In genomic region chr8:122942803-122943713, GRCm38 (mm10) we compare ENCODE assay signal across 10 mouse cellular contexts.
DNase-seq lines count a peak whose midpoint lies in the region; ATAC-seq and TF ChIP-seq lines count a peak whose summit lies in the region.
"Had no signal": no experiment of that assay in that cellular context is flagged by ENCODE, and none has a peak within 500 bp of the region (broad histone marks: within the 10 kb centered on the region; RNA-seq: fewer than 3 reads in every experiment).

No protein-coding gene starts in this region.

- H3K9ac ChIP-seq in liver, adult 2 months (ENCODE audit: low read depth, low read length), result no peak overlapping the region
- H3K9ac ChIP-seq in liver, embryonic 12.5 days, result no peak overlapping the region
- H3K9ac ChIP-seq: limb, embryonic 12.5 days had no signal

- peaks cover 23% of the 10 kb centered on the region for H3K4me1 ChIP-seq in cerebellum, adult 2 months (ENCODE audit: control insufficient read depth, insufficient read depth, low read length)
- peaks cover 22% of the 10 kb centered on the region for H3K4me1 ChIP-seq in liver, adult 2 months (ENCODE audit: control insufficient read depth, insufficient read depth, low read length)
- peaks cover 55% of the 10 kb centered on the region for H3K4me1 ChIP-seq in liver, embryonic 12.5 days
- H3K4me1 ChIP-seq in small intestine, adult 2 months (ENCODE audit: control insufficient read depth, insufficient read depth, insufficient read length, low read length), result peaks cover 6% of the 10 kb centered on the region; the same call in 1 of the 2 replicates

- H3K27me3 ChIP-seq in cerebellum, adult 2 months (ENCODE audit: control insufficient read depth, insufficient read depth, low read length), result no peaks in the 10 kb centered on the region
- no peaks in the 10 kb centered on the region for H3K27me3 ChIP-seq in liver, adult 2 months (ENCODE audit: control insufficient read depth, insufficient read depth, low read length)
- H3K27me3 ChIP-seq in liver, embryonic 12.5 days (replicated peaks), result no peaks in the 10 kb centered on the region
- H3K27me3 ChIP-seq in small intestine, adult 2 months (ENCODE audit: control insufficient read depth, insufficient read depth, low read length), result no peaks in the 10 kb centered on the region
- H3K27me3 ChIP-seq: limb, embryonic 12.5 days had no signal

- H3K36me3 ChIP-seq in liver, adult 2 months (ENCODE audit: control insufficient read depth, insufficient read depth, low read length), result no peaks in the 10 kb centered on the region
- 0 out of 2 replicates have a peak, but pooled peaks cover 4% of the 10 kb centered on the region for H3K36me3 ChIP-seq in liver, embryonic 12.5 days
- H3K36me3 ChIP-seq in small intestine, adult 2 months (ENCODE audit: control insufficient read depth, insufficient read depth, low read length), result peaks cover 2% of the 10 kb centered on the region; the same call in 1 of the 2 replicates
- H3K36me3 ChIP-seq: limb, embryonic 12.5 days had no signal

- peak; percentile 65 for TF ChIP-seq CTCF in cerebellum, adult 2 months (IDR thresholded peaks at IDR 0.05; ENCODE audit: borderline replicate concordance, insufficient read depth, low read depth, low read length)
- peak; percentile 60 for TF ChIP-seq CTCF in liver, adult 2 months (IDR thresholded peaks at IDR 0.05; ENCODE audit: low read depth, low read length)
- peak; percentile 49; the same call in 1 of the 2 replicates for TF ChIP-seq CTCF in small intestine, adult 2 months (IDR thresholded peaks at IDR 0.05; ENCODE audit: extremely low read depth, insufficient read length, insufficient replicate concordance, low read depth, low read length)

- H3K79me2 ChIP-seq in liver, adult 2 months (ENCODE audit: control insufficient read depth, insufficient read depth, low read length), result peaks cover 59% of the 10 kb centered on the region

- WGBS in cerebellum, adult 2 months, result 53% methylated on average over 9 of the region's 9 CpGs
- 80% methylated on average over 9 of the region's 9 CpGs for WGBS in liver, adult 2 months
- 74% methylated on average over 9 of the region's 9 CpGs for WGBS in liver, embryonic 12.5 days (ENCODE audit: insufficient replicate concordance)
- WGBS in small intestine, adult 2 months, result 71% methylated on average over 9 of the region's 9 CpGs

- H3K4me3 ChIP-seq in cerebellum, adult 2 months (replicated peaks; ENCODE audit: insufficient read depth, low read depth, low read length), result no peak overlapping the region
- H3K4me3 ChIP-seq in liver, adult 2 months (ENCODE audit: insufficient read depth, low read depth, low read length), result no peak overlapping the region
- no peak overlapping the region for H3K4me3 ChIP-seq in liver, embryonic 12.5 days
- no peak overlapping the region for H3K4me3 ChIP-seq in small intestine, adult 2 months (ENCODE audit: low read depth, low read length)
- H3K4me3 ChIP-seq: limb, embryonic 12.5 days had no signal

- TF ChIP-seq POLR2A in cerebellum, adult 2 months (IDR thresholded peaks at IDR 0.05; ENCODE audit: borderline replicate concordance, insufficient read depth, low read length), result no peak
- no peak for TF ChIP-seq POLR2A in liver, adult 2 months (IDR thresholded peaks at IDR 0.05; ENCODE audit: extremely low read depth, insufficient read depth, low read length)
- no peak for TF ChIP-seq POLR2A in small intestine, adult 2 months (IDR thresholded peaks at IDR 0.05; ENCODE audit: low read depth, low read length)

- DNase-seq in cerebellum, adult 2 months, result peak in 1 of 2 experiments; percentile 56
- no peak for DNase-seq in cerebellum, adult 9-10 months
- DNase-seq in liver, adult 2 months (ENCODE audit: extremely low read depth, low read depth, low spot score), result no peak
- peak; percentile 34 for DNase-seq in brain, embryonic 18.5 days (ENCODE audit: low read depth, low spot score)
- no peak for DNase-seq in heart, adult 11 months

- no peak for ATAC-seq in liver, embryonic 12.5 days
- ATAC-seq in monocyte, adult 5-6 weeks (replicated peaks; ENCODE audit: insufficient number of reproducible peaks, low FRiP score, low TSS enrichment, poor library complexity, severe bottlenecking), result no peak

- H3K4me2 ChIP-seq in liver, embryonic 12.5 days, result no peak overlapping the region
- H3K4me2 ChIP-seq: limb, embryonic 12.5 days had no signal

- no peaks in the 10 kb centered on the region for H3K9me3 ChIP-seq in liver, embryonic 12.5 days (replicated peaks)
- H3K9me3 ChIP-seq: G1E; limb, embryonic 12.5 days had no signal

- no peak overlapping the region for H3K27ac ChIP-seq in cerebellum, adult 2 months (ENCODE audit: insufficient read depth, low read length)
- H3K27ac ChIP-seq in liver, adult 2 months (replicated peaks; ENCODE audit: insufficient read depth, low read depth, low read length), result 0 out of 2 replicates have a peak overlapping the region, but pooled peaks have one; percentile 27
- no peak overlapping the region for H3K27ac ChIP-seq in liver, embryonic 12.5 days
- H3K27ac ChIP-seq in small intestine, adult 2 months (ENCODE audit: insufficient read depth, low read depth, low read length), result no peak overlapping the region
- H3K27ac ChIP-seq: limb, embryonic 12.5 days had no signal
